Mouse (Mus musculus) lung, adult 2 months (tissue): ENCODE measurements around the gene Zc3hav1l.

Experiments
- CTCF ChIP-seq: fragments of 200-500 bp; IDR thresholded peaks from 2 replicates; pipeline ENCODE4 v1.5.1; 2011; ENCODE audit warnings: mild to moderate bottlenecking, low read length, control low read depth; ENCODE audit not compliant: insufficient read depth
- POLR2A ChIP-seq: fragments of 200-500 bp; IDR thresholded peaks from 2 replicates; pipeline ENCODE4 v1.6.1; 2011; ENCODE audit warnings: low read depth, mild to moderate bottlenecking, control low read depth, low read length, borderline replicate concordance; ENCODE audit errors: extremely low read depth

DNA sequence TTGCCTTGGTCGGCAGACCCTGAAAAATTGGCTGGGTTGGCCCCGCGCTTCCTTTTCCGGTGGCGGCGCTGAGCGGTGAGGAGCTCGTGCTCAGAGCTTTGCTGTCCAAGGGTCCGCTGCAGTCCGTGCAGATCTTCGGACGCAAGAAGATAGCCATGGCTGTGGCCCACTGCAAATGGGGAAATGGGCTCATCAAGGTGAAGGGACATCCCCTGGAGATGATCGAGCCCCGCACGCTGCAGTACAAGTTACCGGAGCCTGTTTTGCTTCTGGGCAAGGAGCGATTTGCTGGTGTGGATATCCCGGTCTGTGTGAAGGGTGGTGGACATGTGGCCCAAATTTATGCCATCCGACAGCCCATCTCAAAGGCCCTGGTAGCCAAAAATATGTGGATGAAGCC, 14.6 kb downstream of the Zc3hav1l start:
- TF ChIP-seq POLR2A (no peak), CTCF (no peak)
